Mouse (Mus musculus) myocyte (in vitro differentiated cells): ENCODE data around the gene Olfr1008.

Source experiments
- MYOG ChIP-seq, 3 experiments: IDR thresholded peaks; one replicate each; pipeline ENCODE4 v1.6.1; 2011; ENCODE audit warnings: control low read depth in 2 of 3, low read depth in 2 of 3, mild to moderate bottlenecking in 2 of 3; ENCODE audit not compliant: insufficient read length in 2 of 3, control insufficient read depth in 1 of 3, insufficient read depth in 1 of 3
- REST ChIP-seq: IDR thresholded peaks from one replicate; pipeline ENCODE4 v1.6.1; 2011; ENCODE audit warnings: mild to moderate bottlenecking, control low read depth, moderate library complexity; ENCODE audit not compliant: insufficient read depth, insufficient read length

- TF ChIP-seq REST (no peak), MYOG (IDR thresholded peaks at IDR 0.05; ENCODE audit: control insufficient read depth in 1 of 3, insufficient read depth in 1 of 3, insufficient read length in 2 of 3, low read depth in 2 of 3) (no peak)
These were observed 21.9 kb downstream of the Olfr1008 start for GRCm38 (mm10) chr2:85711159-85711558.
